Mouse (Mus musculus): ENCODE measurements around the gene Rrp15.

DNA sequence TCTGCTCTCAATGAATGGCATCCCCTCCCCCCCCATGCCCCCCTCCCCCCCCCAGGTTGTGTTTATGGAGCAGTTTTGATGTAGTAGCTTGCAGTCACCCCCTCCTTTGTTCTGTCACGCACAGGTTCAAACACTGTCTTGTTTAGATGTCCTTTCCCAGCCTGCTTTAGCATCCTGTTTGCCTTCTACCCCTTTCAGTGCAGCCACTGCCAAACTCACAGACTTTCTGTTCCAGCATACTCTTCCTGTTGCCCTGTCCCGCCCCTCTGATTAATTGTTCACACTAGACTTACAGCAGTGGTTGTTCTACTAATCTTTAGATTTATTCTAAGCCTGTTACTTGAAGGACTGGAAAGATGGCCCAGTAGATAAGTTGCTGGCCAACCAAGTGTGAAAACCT is 31.7 kb upstream of the Rrp15 start:
- TF ChIP-seq CTCF (IDR thresholded peaks at IDR 0.05; ENCODE audit: borderline replicate concordance, insufficient read depth, low read length): no peak
- TF ChIP-seq POLR2A (IDR thresholded peaks at IDR 0.05; ENCODE audit: low read depth, low read length): no peak
